Mouse (Mus musculus) skeletal muscle tissue, adult 2 months (tissue): ENCODE measurements at regions not wholly inside any gene's neighbourhood (a gene's known extent, or its start where the extent isn't known, plus 50 kb on each side); places are given as distances from the start of the nearest gene placed in this dataset.

Source experiments
- DNase-seq: peaks from one replicate; pipeline ENCODE4 v3.0.0-alpha.2; 2012; ENCODE audit warnings: low read depth, low spot score

DNA sequence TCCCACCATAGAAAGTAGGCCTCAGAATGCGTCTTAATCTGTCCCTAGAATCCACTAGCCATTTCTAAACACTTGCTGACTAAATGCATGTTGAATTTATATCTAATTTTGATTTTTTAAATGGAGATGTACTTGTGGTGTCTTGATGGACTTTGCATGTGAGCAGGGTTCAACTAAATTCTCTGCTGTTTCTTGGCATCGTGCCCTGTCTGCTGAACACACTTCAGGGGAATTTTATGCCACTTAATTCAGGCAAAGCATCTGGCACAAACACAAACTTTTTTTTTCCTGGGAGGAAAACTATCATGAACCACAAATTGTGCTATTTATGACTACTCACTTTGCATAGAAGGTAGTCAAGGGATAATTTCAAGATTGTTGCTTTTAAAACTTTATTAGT lies 87.7 kb downstream of the Stc2 start:
- no peak for DNase-seq

DNA sequence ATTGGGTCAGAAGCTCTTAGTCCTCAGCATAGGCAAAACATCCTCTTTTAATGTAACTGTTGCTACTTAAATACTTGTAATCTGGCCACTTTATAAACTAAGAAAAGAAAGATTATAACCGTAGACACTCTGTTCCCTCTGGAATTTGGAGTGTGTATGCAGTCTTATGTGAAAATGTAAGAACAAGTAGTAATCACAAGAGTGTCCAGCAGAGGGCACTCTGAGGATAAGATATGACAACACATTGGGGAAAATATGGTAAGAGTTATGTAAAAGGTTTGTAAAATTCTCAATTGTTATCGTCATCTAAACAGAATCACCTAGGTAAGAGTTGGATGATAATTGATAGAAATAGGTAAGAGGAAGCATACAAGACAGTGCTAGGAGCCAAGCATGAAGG lies 66.2 kb upstream of the Gm17332 start:
- peak; percentile 72 for DNase-seq
